Mouse (Mus musculus) olfactory bulb, adult 2 months (tissue): ENCODE data around the gene Ptprc. TPM values are rescaled to one million over a fixed set of nuclear protein-coding genes. Genes with fewer than 3 reads are reported as not detected.

ENCODE experiments used
- H3K27ac ChIP-seq: fragments of 200-500 bp; 2 replicates; pipeline ENCODE4 v1.5.1; 2012; ENCODE audit warnings: low read depth, low read length; ENCODE audit not compliant: insufficient read depth
- H3K4me1 ChIP-seq: fragments of 200-500 bp; 2 replicates; pipeline ENCODE4 v1.6.1; 2012; ENCODE audit warnings: low read length; ENCODE audit not compliant: control insufficient read depth, insufficient read depth
- H3K4me3 ChIP-seq: fragments of 200-500 bp; 2 replicates; pipeline ENCODE4 v1.5.1; 2012; ENCODE audit warnings: mild to moderate bottlenecking, low read depth, low read length, moderate library complexity; ENCODE audit not compliant: insufficient read depth
- CTCF ChIP-seq: fragments of 200-500 bp; IDR thresholded peaks from 2 replicates; pipeline ENCODE4 v1.5.1; 2012; ENCODE audit warnings: low read depth, mild to moderate bottlenecking, low read length, moderate library complexity; ENCODE audit not compliant: insufficient read depth
- POLR2A ChIP-seq: fragments of 200-500 bp; IDR thresholded peaks from 2 replicates; pipeline ENCODE4 v1.6.1; 2012; ENCODE audit warnings: mild to moderate bottlenecking, low read depth, low read length, moderate library complexity; ENCODE audit not compliant: insufficient read depth
- WGBS: fragments of 180-500 bp; shearing (Covaris S2); methylation state at CpG from one replicate; pipeline ENCODE4 v1.1.7; 2018; 5-methylcytosine and 5-hydroxymethylcytosine counted together
- polyA plus RNA-seq: library from polyadenylated mRNA; stranded (reverse); fragments of >200 nt; gene quantifications from 2 replicates; pipeline ENCODE4 v1.2.4, GENCODE M21; 2012; ENCODE audit warnings: low replicate concordance; ENCODE audit not compliant: missing spikeins, insufficient read depth, insufficient read length

Gene Ptprc
- polyA plus RNA-seq, 1 experiment, result 291 TPM

GRCm38 (mm10) chr1:138119895-138120294 lies 55.6 kb downstream of the Ptprc start:
- no peak overlapping the region for H3K4me3 ChIP-seq
- no peak overlapping the region for H3K27ac ChIP-seq
- WGBS, result 64% methylated on average over 12 of the region's 12 CpGs
- TF ChIP-seq POLR2A, result no peak
- no peak for TF ChIP-seq CTCF
- H3K4me1 ChIP-seq, result no peaks in the 10 kb centered on the region

- no peak overlapping the region for H3K27ac ChIP-seq
- H3K4me1 ChIP-seq, result no peaks in the 10 kb centered on the region
- no peak for TF ChIP-seq POLR2A
- no peak for TF ChIP-seq CTCF
- H3K4me3 ChIP-seq, result no peak overlapping the region
- 70% methylated on average over 1 of the region's 1 CpGs for WGBS
These were observed 82.3 kb downstream of the Ptprc start for GRCm38 (mm10) chr1:138093219-138093618.

- no peak overlapping the region for H3K27ac ChIP-seq
- 19% methylated on average over 1 of the region's 1 CpGs for WGBS
- H3K4me3 ChIP-seq, result no peak overlapping the region
- no peak for TF ChIP-seq CTCF
- no peak for TF ChIP-seq POLR2A
- no peaks in the 10 kb centered on the region for H3K4me1 ChIP-seq
These were observed 89.7 kb downstream of the Ptprc start for GRCm38 (mm10) chr1:138085810-138086209.

- TF ChIP-seq CTCF, result no peak
- TF ChIP-seq POLR2A, result no peak
- Histone ChIP-seq H3K27ac (no peak overlapping the region), H3K4me3 (no peak overlapping the region), H3K4me1 (no peaks in the 10 kb centered on the region)
These were observed 91.8 kb downstream of the Ptprc start for GRCm38 (mm10) chr1:138083707-138084106.

GRCm38 (mm10) chr1:138080308-138080707 lies 95.2 kb downstream of the Ptprc start:
- Histone ChIP-seq H3K4me1 (no peaks in the 10 kb centered on the region), H3K27ac (no peak overlapping the region), H3K4me3 (no peak overlapping the region)
- WGBS, result 100% methylated on average over 1 of the region's 1 CpGs
- TF ChIP-seq POLR2A (no peak), CTCF (no peak)

- WGBS, result 31% methylated on average over 10 of the region's 10 CpGs
- Histone ChIP-seq H3K4me3 (no peak overlapping the region), H3K4me1 (peaks cover 7% of the 10 kb centered on the region), H3K27ac (no peak overlapping the region)
- TF ChIP-seq CTCF (no peak), POLR2A (no peak)
These were observed 131.1 kb downstream of the Ptprc start for GRCm38 (mm10) chr1:138044196-138044945.

GRCm38 (mm10) chr1:138040556-138040955 lies 135.0 kb downstream of the Ptprc start:
- 19% methylated on average over 5 of the region's 5 CpGs for WGBS
- Histone ChIP-seq H3K4me3 (no peak overlapping the region), H3K4me1 (peaks cover 10% of the 10 kb centered on the region), H3K27ac (no peak overlapping the region)
- TF ChIP-seq POLR2A (no peak), CTCF (no peak)

GRCm38 (mm10) chr1:138039201-138039600 lies 136.3 kb downstream of the Ptprc start:
- WGBS, result 70% methylated on average over 1 of the region's 1 CpGs
- no peak for TF ChIP-seq CTCF
- no peak for TF ChIP-seq POLR2A
- H3K4me1 ChIP-seq, result peaks cover 10% of the 10 kb centered on the region
- H3K27ac ChIP-seq, result no peak overlapping the region
- H3K4me3 ChIP-seq, result no peak overlapping the region

GRCm38 (mm10) chr1:138037484-138037883 lies 138.0 kb downstream of the Ptprc start:
- Histone ChIP-seq H3K4me3 (no peak overlapping the region), H3K4me1 (peaks cover 10% of the 10 kb centered on the region), H3K27ac (no peak overlapping the region)
- WGBS, result 67% methylated on average over 5 of the region's 5 CpGs
- TF ChIP-seq POLR2A (no peak), CTCF (no peak)

GRCm38 (mm10) chr1:138029649-138030048 lies 145.9 kb downstream of the Ptprc start:
- TF ChIP-seq POLR2A (no peak), CTCF (no peak)
- 67% methylated on average over 4 of the region's 4 CpGs for WGBS
- no peak overlapping the region for H3K4me3 ChIP-seq
- H3K4me1 ChIP-seq, result peaks cover 2% of the 10 kb centered on the region
- no peak overlapping the region for H3K27ac ChIP-seq

GRCm38 (mm10) chr1:138025298-138025697 lies 150.2 kb downstream of the Ptprc start:
- Histone ChIP-seq H3K4me3 (no peak overlapping the region), H3K27ac (no peak overlapping the region), H3K4me1 (peaks cover 4% of the 10 kb centered on the region)
- 98% methylated on average over 1 of the region's 1 CpGs for WGBS
- no peak for TF ChIP-seq POLR2A
- TF ChIP-seq CTCF, result no peak
